Mouse (Mus musculus): Measurements from ENCODE around the gene Gm10096. TPM values are rescaled to one million over a fixed set of nuclear protein-coding genes. Genes with fewer than 3 reads are reported as not detected.
"Not testable (repeated sequence)": the region's sequence is repeated elsewhere in the genome, so short reads cannot be mapped to it uniquely, and the experiment has no call there.

Gm10096 gene
- not detected in 2 replicates for polyA plus RNA-seq (2015; fragmentation: Nextera tagmentation; extraction: Ambion mirVana)

GRCm38 (mm10) chrX:28954602-28955001, at the start of gene Gm10096:
Gene Gm10096, minus strand, starts transcription at chrX:28954702.
- not testable (repeated sequence) for DNase-seq (ENCODE audit: low spot score)
